Mouse (Mus musculus) limb, embryonic 12.5 days (tissue): ENCODE measurements at regions not wholly inside any gene's neighbourhood (a gene's known extent, or its start where the extent isn't known, plus 50 kb on each side); places are given as distances from the start of the nearest gene placed in this dataset.
"Not testable (repeated sequence)": the region's sequence is repeated elsewhere in the genome, so short reads cannot be mapped to it uniquely, and the experiment has no call there.

Source experiments
- ATAC-seq: fragments of 200-750 bp; cut with Nextera tagmentation; 2 replicates; pipeline ENCODE4 v1.8.0; 2017; ENCODE audit warnings: low read depth, moderate TSS enrichment; ENCODE audit not compliant: insufficient number of reproducible peaks, insufficient read depth, low FRiP score, low TSS enrichment
- H3K27ac ChIP-seq: fragments of 300-500 bp; sonication (generic); 2 replicates; pipeline ENCODE4 v1.5.1; 2016; ENCODE audit warnings: mild to moderate bottlenecking, moderate library complexity
- H3K27me3 ChIP-seq: fragments of 300-500 bp; sonication (generic); 2 replicates; pipeline ENCODE4 v1.6.1; 2016; ENCODE audit warnings: mild to moderate bottlenecking, moderate library complexity
- H3K36me3 ChIP-seq: fragments of 300-500 bp; sonication (generic); 2 replicates; pipeline ENCODE4 v1.6.1; 2016; ENCODE audit warnings: mild to moderate bottlenecking, moderate library complexity
- H3K4me1 ChIP-seq: fragments of 300-500 bp; sonication (generic); replicated peaks from 2 replicates; pipeline ENCODE4 v1.6.1; 2016
- H3K4me2 ChIP-seq: fragments of 300-500 bp; sonication (generic); 2 replicates; pipeline ENCODE4 v1.6.1; 2016; ENCODE audit warnings: mild to moderate bottlenecking, moderate library complexity
- H3K4me3 ChIP-seq: fragments of 300-500 bp; sonication (generic); replicated peaks from 2 replicates; pipeline ENCODE4 v1.5.1; 2016; ENCODE audit warnings: mild to moderate bottlenecking
- H3K9ac ChIP-seq: fragments of 300-500 bp; sonication (generic); replicated peaks from 2 replicates; pipeline ENCODE4 v1.6.1; 2016; ENCODE audit warnings: mild to moderate bottlenecking, moderate library complexity
- H3K9me3 ChIP-seq: fragments of 300-500 bp; sonication (generic); 2 replicates; pipeline ENCODE4 v1.6.1; 2016; ENCODE audit warnings: mild to moderate bottlenecking, moderate library complexity
- WGBS: fragments of 180-500 bp; shearing (Covaris S2); methylation state at CpG from one replicate; pipeline ENCODE4 v1.1.7; 2016; 5-methylcytosine and 5-hydroxymethylcytosine counted together

DNA sequence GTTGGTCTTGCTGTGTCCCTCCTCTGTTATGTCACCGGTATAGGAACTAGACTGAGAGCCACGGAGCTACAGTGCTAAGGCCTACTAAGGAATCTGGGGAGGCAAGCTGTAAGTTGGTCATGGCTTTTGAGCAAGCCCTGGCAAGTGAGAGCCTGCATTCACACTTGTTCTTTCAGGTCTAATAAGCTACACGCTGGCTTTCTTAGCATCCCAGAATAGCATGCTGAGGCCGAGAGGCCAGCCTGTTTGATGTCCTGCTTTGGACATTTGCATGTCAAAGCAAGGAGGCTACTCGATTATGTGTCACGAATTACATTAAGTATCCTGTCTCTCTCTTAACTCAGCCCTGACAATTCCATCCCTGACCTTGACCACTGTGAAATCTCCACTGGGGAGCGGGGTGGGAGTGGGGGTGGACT, 481.5 kb downstream of the Tns1 start:
- Histone ChIP-seq H3K36me3 (no peaks in the 10 kb centered on the region), H3K9me3 (no peaks in the 10 kb centered on the region), H3K4me3 (no peak overlapping the region), H3K27me3 (no peaks in the 10 kb centered on the region), H3K9ac (no peak overlapping the region), H3K4me2 (no peak overlapping the region), H3K4me1 (peaks cover 22% of the 10 kb centered on the region), H3K27ac (no peak overlapping the region)
- ATAC-seq, result no peak
- 29% methylated on average over 7 of the region's 7 CpGs for WGBS

DNA sequence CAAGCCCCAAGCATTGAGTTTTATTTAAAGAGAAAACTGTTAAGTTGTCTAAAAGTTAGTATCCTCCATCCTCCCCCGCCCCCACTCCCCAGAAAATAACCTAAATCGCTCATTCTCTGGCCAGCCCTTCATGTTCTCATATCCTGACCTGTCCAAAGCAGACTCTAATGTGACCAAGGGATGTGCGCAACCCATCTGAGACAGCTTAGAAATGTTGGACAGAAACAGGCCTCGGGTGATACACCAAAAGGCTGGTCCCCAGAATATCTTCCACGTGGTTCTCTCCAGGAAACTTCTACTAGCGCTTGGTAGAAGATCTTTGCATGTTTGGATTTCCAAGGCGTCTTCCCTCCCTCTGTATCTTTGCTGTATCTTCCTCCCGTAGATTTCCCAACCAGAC, 482.8 kb downstream of the Tns1 start:
- Histone ChIP-seq H3K9me3 (no peaks in the 10 kb centered on the region), H3K4me2 (no peak overlapping the region), H3K27me3 (no peaks in the 10 kb centered on the region), H3K9ac (no peak overlapping the region), H3K27ac (no peak overlapping the region), H3K4me3 (no peak overlapping the region), H3K4me1 (peaks cover 22% of the 10 kb centered on the region), H3K36me3 (no peaks in the 10 kb centered on the region)
- 87% methylated on average over 8 of the region's 8 CpGs for whole genome bisulfite sequencing
- no peak for ATAC-seq

DNA sequence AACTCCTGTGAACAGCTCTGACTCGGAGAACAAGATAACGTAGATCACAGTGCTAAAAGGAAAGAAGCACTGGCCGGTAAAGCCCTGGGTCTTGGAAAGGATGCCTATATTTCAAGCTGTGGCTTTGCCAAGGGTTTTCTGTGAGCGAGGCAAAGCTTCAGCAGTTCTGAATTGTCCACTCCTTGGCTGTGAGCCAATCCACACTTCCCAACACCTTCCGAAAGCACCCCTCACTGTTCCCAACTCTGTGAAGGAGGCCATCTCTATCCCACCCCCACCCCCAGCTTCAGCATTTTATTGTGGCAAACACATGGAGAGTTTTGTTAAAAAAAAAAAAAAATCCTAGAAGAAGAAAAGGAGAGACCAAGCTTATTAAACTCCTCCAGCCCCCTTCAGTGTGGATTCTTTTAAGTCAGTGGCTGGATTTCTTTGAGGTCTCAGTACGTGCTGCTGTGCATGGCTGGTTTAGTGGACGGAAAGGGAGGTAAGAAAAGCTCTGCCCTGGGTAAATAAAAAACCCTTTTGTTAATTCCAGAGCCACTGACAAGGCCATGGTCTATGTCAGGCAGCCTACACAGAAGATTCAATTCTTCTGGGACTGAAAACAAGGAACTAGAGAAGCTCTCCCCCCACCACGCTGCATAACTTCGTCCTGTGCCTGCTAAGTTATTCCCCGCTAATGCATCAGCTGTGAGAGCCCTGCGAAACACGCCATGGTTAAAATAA, 483.4 kb downstream of the Tns1 start:
- Histone ChIP-seq H3K27me3 (no peaks in the 10 kb centered on the region), H3K27ac (peak overlapping the region; percentile 31; the same call in 1 of the 2 replicates), H3K9me3 (no peaks in the 10 kb centered on the region), H3K4me1 (peaks cover 22% of the 10 kb centered on the region), H3K4me2 (no peak overlapping the region), H3K4me3 (no peak overlapping the region), H3K9ac (no peak overlapping the region), H3K36me3 (no peaks in the 10 kb centered on the region)
- no peak for ATAC-seq
- 51% methylated on average over 12 of the region's 12 CpGs for WGBS

DNA sequence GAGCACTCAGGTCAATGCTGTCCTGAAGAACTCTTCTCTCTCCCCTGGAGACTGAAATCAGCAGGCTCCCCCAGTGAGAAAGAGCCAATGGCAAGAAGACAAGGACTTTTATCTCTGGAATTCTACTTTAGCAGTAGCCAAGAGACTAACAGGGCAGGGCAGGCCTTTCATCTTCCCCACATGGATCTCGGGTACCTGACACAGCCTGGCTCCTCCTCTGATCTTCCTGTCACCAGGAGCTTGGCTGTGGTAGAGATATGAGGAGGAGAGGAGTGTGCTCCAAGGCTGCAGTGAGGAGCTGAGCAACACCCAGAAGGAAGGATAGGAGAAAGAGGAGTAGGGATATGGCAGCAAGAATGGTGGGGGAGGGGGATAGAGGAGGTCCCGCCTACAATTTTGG, 488.5 kb downstream of the Tns1 start:
- H3K4me1 ChIP-seq, result 0 out of 2 replicates have a peak, but pooled peaks cover 4% of the 10 kb centered on the region
- H3K9ac ChIP-seq, result no peak overlapping the region
- no peak overlapping the region for H3K27ac ChIP-seq
- 52% methylated on average over 2 of the region's 2 CpGs for WGBS
- ATAC-seq, result no peak
- no peaks in the 10 kb centered on the region for H3K36me3 ChIP-seq
- no peak overlapping the region for H3K4me2 ChIP-seq
- H3K4me3 ChIP-seq, result no peak overlapping the region
- H3K27me3 ChIP-seq, result no peaks in the 10 kb centered on the region
- no peaks in the 10 kb centered on the region for H3K9me3 ChIP-seq

DNA sequence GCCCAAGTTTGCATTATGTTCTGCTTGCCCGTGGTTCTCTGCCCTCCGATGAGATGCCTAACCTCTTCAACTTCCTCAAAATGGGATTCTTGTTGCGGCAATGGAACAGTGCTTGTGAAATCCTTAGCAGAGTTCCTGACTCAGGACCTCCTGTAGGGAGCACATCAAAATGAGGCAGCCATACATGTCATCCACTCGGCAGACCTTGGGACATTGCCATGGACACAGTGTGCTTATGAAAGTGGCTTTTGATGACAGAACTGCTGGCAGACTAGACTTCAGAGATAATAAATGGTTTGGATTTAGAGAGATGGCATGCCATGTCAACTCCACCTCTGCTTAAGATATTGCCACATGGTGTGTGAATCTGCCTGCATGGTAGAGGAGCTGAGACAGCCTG, 489.4 kb downstream of the Tns1 start:
- WGBS, result 91% methylated on average over 4 of the region's 4 CpGs
- H3K9ac ChIP-seq, result no peak overlapping the region
- H3K9me3 ChIP-seq, result no peaks in the 10 kb centered on the region
- no peaks in the 10 kb centered on the region for H3K27me3 ChIP-seq
- H3K4me1 ChIP-seq, result no peaks in the 10 kb centered on the region
- ATAC-seq, result no peak
- no peaks in the 10 kb centered on the region for H3K36me3 ChIP-seq
- H3K27ac ChIP-seq, result no peak overlapping the region
- H3K4me2 ChIP-seq, result no peak overlapping the region
- no peak overlapping the region for H3K4me3 ChIP-seq

DNA sequence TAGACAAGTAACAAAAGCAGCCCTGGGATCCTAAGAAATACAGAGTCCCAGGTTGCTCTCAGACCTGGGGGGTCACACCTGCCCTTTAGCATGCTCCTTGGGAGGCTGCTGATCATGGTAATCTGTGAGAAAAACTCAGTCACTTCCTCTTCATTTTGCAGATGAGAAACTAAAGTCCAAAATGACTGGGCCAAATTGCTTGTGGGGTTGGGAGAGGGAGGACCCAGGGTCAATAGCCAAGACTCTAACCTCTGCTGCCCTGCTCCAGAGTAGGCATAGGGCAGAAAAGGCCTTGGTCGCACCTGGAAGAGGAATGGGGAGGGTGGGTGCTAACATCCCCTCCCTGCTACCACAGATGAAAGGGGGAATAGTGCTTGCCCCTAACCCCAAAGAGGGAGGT, 491.2 kb downstream of the Tns1 start:
- Histone ChIP-seq H3K36me3 (no peaks in the 10 kb centered on the region), H3K4me2 (no peak overlapping the region), H3K9ac (no peak overlapping the region), H3K4me3 (no peak overlapping the region), H3K4me1 (no peaks in the 10 kb centered on the region), H3K27me3 (no peaks in the 10 kb centered on the region), H3K27ac (no peak overlapping the region), H3K9me3 (no peaks in the 10 kb centered on the region)
- WGBS, result 68% methylated on average over 1 of the region's 1 CpGs
- no peak for ATAC-seq

DNA sequence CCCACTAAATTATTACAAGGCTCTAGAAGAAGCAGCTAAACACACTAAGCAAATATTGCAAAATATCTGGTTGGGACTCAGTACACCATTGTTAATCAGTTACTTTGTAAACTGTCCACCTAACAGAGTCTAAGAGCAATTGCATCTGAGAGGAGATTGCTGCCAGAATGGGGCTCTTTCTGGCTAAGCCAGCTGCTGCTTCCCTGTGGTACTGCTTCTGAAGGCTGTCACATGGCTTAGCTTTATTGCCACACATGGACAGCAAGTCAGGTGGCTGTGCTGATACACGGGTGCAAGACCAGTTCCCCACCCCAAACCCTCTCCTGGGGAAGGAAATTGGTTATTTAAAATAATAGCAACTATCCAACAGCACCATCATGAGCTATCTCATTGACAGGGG, 493.9 kb downstream of the Tns1 start:
- H3K9me3 ChIP-seq, result no peaks in the 10 kb centered on the region
- H3K27me3 ChIP-seq, result no peaks in the 10 kb centered on the region
- no peak overlapping the region for H3K4me2 ChIP-seq
- no peak overlapping the region for H3K4me3 ChIP-seq
- no peaks in the 10 kb centered on the region for H3K36me3 ChIP-seq
- 21% methylated on average over 1 of the region's 1 CpGs for WGBS
- no peak overlapping the region for H3K9ac ChIP-seq
- no peak for ATAC-seq
- H3K27ac ChIP-seq, result no peak overlapping the region
- H3K4me1 ChIP-seq, result no peaks in the 10 kb centered on the region

DNA sequence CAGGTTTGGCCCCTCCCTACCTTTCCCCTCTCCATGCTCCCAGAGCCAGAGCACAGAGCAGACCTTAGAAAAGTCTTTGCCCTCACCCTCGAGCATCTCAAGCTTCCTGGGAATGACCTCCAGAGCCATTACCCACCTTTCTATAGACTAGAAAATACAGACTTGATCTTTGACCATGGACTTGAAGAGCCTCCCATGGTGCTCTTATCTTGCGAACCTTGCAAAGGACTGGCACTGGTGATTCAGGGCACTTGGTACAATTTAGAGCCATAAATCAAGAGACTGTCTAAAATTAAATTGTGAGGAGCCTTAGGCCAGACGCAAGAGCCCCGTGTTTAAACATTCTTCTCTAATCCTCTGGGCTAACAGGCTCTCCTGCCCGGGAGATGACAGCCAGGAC, 498.9 kb downstream of the Tns1 start:
- Histone ChIP-seq H3K4me1 (no peaks in the 10 kb centered on the region), H3K27ac (no peak overlapping the region), H3K4me2 (no peak overlapping the region), H3K4me3 (no peak overlapping the region), H3K9ac (no peak overlapping the region), H3K27me3 (no peaks in the 10 kb centered on the region), H3K36me3 (no peaks in the 10 kb centered on the region), H3K9me3 (no peaks in the 10 kb centered on the region)
- WGBS, result 41% methylated on average over 5 of the region's 5 CpGs
- ATAC-seq, result no peak

DNA sequence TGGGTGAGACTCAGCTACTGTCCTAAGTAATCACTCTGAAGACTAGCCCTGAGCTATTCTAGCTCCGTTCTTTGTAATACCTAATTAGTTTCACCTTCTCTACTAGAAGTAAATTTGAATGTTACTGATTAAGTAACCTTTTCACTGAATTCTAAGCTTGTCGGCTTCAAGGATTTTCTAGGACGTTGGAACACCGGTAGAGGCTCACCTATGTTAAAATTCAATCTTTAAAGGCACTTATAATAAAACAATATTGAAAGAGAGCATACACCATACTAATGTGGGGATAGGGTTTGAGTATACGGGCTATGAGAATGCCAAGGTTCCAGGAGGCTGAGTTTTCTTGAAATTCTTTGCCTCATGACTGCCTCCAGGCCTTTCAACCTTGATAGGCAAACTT, 503.1 kb downstream of the Tns1 start:
- not testable (repeated sequence) for ATAC-seq, H3K4me2 ChIP-seq, H3K27ac ChIP-seq, H3K4me3 ChIP-seq, H3K9me3 ChIP-seq, H3K36me3 ChIP-seq, H3K4me1 ChIP-seq, H3K27me3 ChIP-seq, H3K9ac ChIP-seq
- WGBS, result 90% methylated on average over 5 of the region's 5 CpGs

DNA sequence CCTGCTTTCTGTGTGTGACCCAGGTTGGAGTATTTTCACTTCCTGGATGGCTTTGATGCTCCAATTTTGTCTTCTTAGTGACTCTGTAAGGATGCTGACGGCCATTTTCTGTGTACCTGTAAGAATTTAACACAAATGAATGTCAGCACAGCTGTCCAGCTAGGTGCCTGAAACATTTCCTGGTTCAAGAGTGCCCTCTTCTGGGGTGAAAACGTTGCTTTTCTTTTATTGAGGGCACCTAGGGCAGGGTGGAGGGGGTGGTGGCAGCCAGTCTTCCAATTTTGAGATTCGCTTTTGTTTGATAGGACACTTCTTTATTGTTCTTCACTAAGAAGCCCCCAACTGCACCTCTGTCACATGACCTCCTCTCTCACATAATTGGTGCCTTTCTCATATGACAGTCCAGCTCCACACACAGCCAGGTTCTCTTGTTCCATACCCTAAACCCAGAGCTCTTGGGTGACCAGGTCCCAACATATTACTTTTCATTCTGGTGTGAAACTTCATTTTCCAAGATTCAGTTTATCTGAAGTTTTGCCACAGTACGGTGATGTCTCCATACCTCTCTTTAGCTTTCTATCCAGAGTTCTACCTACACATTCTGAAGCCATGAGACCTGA, 505.6 kb downstream of the Tns1 start:
- Histone ChIP-seq H3K27ac (no peak overlapping the region), H3K4me2 (no peak overlapping the region), H3K27me3 (no peaks in the 10 kb centered on the region), H3K9ac (no peak overlapping the region), H3K4me1 (no peaks in the 10 kb centered on the region), H3K9me3 (no peaks in the 10 kb centered on the region), H3K4me3 (no peak overlapping the region), H3K36me3 (no peaks in the 10 kb centered on the region)
- WGBS, result 44% methylated on average over 4 of the region's 4 CpGs
- ATAC-seq, result no peak

DNA sequence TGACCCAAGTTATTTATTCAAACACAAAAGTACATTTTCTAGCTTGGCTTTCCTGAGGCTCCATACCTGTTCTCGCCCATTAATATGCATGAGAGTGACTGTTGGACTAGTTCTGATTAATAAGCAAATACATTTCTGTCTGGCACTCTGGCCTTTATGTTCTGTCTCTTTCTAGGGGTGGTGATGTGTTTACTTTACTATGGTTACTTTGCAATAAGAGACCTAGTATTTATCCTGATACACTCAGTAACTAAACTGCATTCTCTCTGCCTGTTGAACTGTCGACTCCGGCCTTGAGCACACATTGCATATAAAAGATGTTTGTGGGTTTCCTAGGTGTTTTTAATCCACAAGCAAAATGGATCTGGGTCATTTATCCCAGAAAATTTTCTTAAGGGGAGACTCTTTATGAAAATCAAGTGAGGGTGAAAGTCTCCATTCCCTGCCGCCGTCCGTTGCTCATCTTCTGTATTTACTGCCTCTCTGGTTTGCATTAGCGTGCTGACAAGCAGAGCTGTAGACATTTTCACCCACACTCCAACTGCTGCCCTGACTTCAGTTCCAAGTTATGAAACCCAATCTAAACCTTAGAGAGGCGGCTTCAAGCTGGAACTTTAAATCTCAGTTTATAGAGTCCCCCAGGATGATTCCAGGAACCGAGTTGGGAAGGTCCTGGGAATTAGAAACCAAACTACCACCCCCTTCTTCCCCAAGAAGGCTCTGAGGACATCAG, 530.4 kb downstream of the Tns1 start:
- no peak for ATAC-seq
- Histone ChIP-seq H3K27me3 (no peaks in the 10 kb centered on the region), H3K9me3 (0 out of 2 replicates have a peak, but pooled peaks cover 2% of the 10 kb centered on the region), H3K36me3 (no peaks in the 10 kb centered on the region), H3K4me3 (no peak overlapping the region), H3K9ac (no peak overlapping the region), H3K4me1 (no peaks in the 10 kb centered on the region), H3K4me2 (no peak overlapping the region), H3K27ac (no peak overlapping the region)
- 60% methylated on average over 9 of the region's 9 CpGs for WGBS
